Mouse (Mus musculus): ENCODE measurements around the gene Fam50b. TPM values are rescaled to one million over a fixed set of nuclear protein-coding genes. Genes with fewer than 3 reads are reported as not detected.

The Fam50b gene
- polyA plus RNA-seq, 1 experiment from 2014 or later: 0.16 TPM

- no peak for TF ChIP-seq CTCF (IDR thresholded peaks at IDR 0.05; ENCODE audit: low read depth)
- Histone ChIP-seq H3K9me3 (ENCODE audit: control insufficient read depth) (no peaks in the 10 kb centered on the region), H3K27ac (ENCODE audit: low read depth, low read length) (no peak overlapping the region), H3K4me2 (replicated peaks; ENCODE audit: low read depth) (no peak overlapping the region), H3K4me1 (replicated peaks; ENCODE audit: control insufficient read depth, insufficient read depth, low read length) (no peaks in the 10 kb centered on the region), H3K4me3 (ENCODE audit: low read depth, low read length) (no peak overlapping the region), H3K9ac (ENCODE audit: low read depth, low read length) (no peak overlapping the region), H3K36me3 (ENCODE audit: control insufficient read depth, insufficient read depth) (no peaks in the 10 kb centered on the region), H3K27me3 (replicated peaks; ENCODE audit: control insufficient read depth, insufficient read depth, low read length) (no peaks in the 10 kb centered on the region)
- ATAC-seq: no peak
- WGBS: 65% methylated on average over 4 of the region's 4 CpGs
These were observed 47.0 kb downstream of the Fam50b start for GRCm38 (mm10) chr13:34781611-34782009.

- Histone ChIP-seq H3K27ac (ENCODE audit: low read depth, low read length) (0 out of 2 replicates have a peak overlapping the region, but pooled peaks have one; percentile 30), H3K36me3 (ENCODE audit: control insufficient read depth, insufficient read depth) (no peaks in the 10 kb centered on the region), H3K4me2 (replicated peaks; ENCODE audit: low read depth) (no peak overlapping the region), H3K27me3 (replicated peaks; ENCODE audit: control insufficient read depth, insufficient read depth, low read length) (no peaks in the 10 kb centered on the region), H3K9me3 (ENCODE audit: control insufficient read depth) (no peaks in the 10 kb centered on the region), H3K4me1 (replicated peaks; ENCODE audit: control insufficient read depth, insufficient read depth, low read length) (no peaks in the 10 kb centered on the region), H3K4me3 (ENCODE audit: low read depth, low read length) (no peak overlapping the region), H3K9ac (ENCODE audit: low read depth, low read length) (no peak overlapping the region)
- no peak for TF ChIP-seq CTCF (IDR thresholded peaks at IDR 0.05; ENCODE audit: low read depth)
- WGBS: 56% methylated on average over 8 of the region's 8 CpGs
- ATAC-seq: peak; percentile 91
These were observed 50.2 kb downstream of the Fam50b start for GRCm38 (mm10) chr13:34784818-34785217.

- H3K4me2 ChIP-seq (replicated peaks; ENCODE audit: low read depth): no peak overlapping the region
- no peak for ATAC-seq
- no peak for TF ChIP-seq CTCF (IDR thresholded peaks at IDR 0.05; ENCODE audit: low read depth)
- no peaks in the 10 kb centered on the region for H3K27me3 ChIP-seq (replicated peaks; ENCODE audit: control insufficient read depth, insufficient read depth, low read length)
- no peak overlapping the region for H3K9ac ChIP-seq (ENCODE audit: low read depth, low read length)
- H3K4me3 ChIP-seq (ENCODE audit: low read depth, low read length): no peak overlapping the region
- no peak overlapping the region for H3K27ac ChIP-seq (ENCODE audit: low read depth, low read length)
- no peaks in the 10 kb centered on the region for H3K9me3 ChIP-seq (ENCODE audit: control insufficient read depth)
- 80% methylated on average over 5 of the region's 5 CpGs for WGBS
- H3K36me3 ChIP-seq (ENCODE audit: control insufficient read depth, insufficient read depth): no peaks in the 10 kb centered on the region
- no peaks in the 10 kb centered on the region for H3K4me1 ChIP-seq (replicated peaks; ENCODE audit: control insufficient read depth, insufficient read depth, low read length)
These were observed 52.0 kb downstream of the Fam50b start for GRCm38 (mm10) chr13:34786634-34787033.

GRCm38 (mm10) chr13:34787546-34787945 is 52.9 kb downstream of the Fam50b start:
- no peak for ATAC-seq
- Histone ChIP-seq H3K4me1 (replicated peaks; ENCODE audit: control insufficient read depth, insufficient read depth, low read length) (no peaks in the 10 kb centered on the region), H3K27me3 (replicated peaks; ENCODE audit: control insufficient read depth, insufficient read depth, low read length) (no peaks in the 10 kb centered on the region), H3K36me3 (ENCODE audit: control insufficient read depth, insufficient read depth) (no peaks in the 10 kb centered on the region), H3K9ac (ENCODE audit: low read depth, low read length) (no peak overlapping the region), H3K4me3 (ENCODE audit: low read depth, low read length) (no peak overlapping the region), H3K4me2 (replicated peaks; ENCODE audit: low read depth) (no peak overlapping the region), H3K9me3 (ENCODE audit: control insufficient read depth) (no peaks in the 10 kb centered on the region), H3K27ac (ENCODE audit: low read depth, low read length) (no peak overlapping the region)
- 67% methylated on average over 5 of the region's 5 CpGs for WGBS
- TF ChIP-seq CTCF (IDR thresholded peaks at IDR 0.05; ENCODE audit: low read depth): no peak

GRCm38 (mm10) chr13:34789176-34789818 is 54.6 kb downstream of the Fam50b start:
- Histone ChIP-seq H3K9ac (ENCODE audit: low read depth, low read length) (no peak overlapping the region), H3K27ac (ENCODE audit: low read depth, low read length) (no peak overlapping the region), H3K9me3 (ENCODE audit: control insufficient read depth) (no peaks in the 10 kb centered on the region), H3K4me3 (ENCODE audit: low read depth, low read length) (no peak overlapping the region), H3K4me1 (replicated peaks; ENCODE audit: control insufficient read depth, insufficient read depth, low read length) (no peaks in the 10 kb centered on the region), H3K4me2 (replicated peaks; ENCODE audit: low read depth) (no peak overlapping the region), H3K36me3 (ENCODE audit: control insufficient read depth, insufficient read depth) (no peaks in the 10 kb centered on the region), H3K27me3 (replicated peaks; ENCODE audit: control insufficient read depth, insufficient read depth, low read length) (no peaks in the 10 kb centered on the region)
- no peak for TF ChIP-seq CTCF (IDR thresholded peaks at IDR 0.05; ENCODE audit: low read depth)
- no peak; the same call in 1 of the 2 replicates for ATAC-seq
- 66% methylated on average over 3 of the region's 3 CpGs for WGBS

GRCm38 (mm10) chr13:34793066-34793465 is 58.4 kb downstream of the Fam50b start:
- no peaks in the 10 kb centered on the region for H3K9me3 ChIP-seq (ENCODE audit: control insufficient read depth)
- no peak overlapping the region for H3K27ac ChIP-seq (ENCODE audit: low read depth, low read length)
- H3K36me3 ChIP-seq (ENCODE audit: control insufficient read depth, insufficient read depth): no peaks in the 10 kb centered on the region
- H3K4me1 ChIP-seq (replicated peaks; ENCODE audit: control insufficient read depth, insufficient read depth, low read length): no peaks in the 10 kb centered on the region
- ATAC-seq: no peak
- H3K9ac ChIP-seq (ENCODE audit: low read depth, low read length): no peak overlapping the region
- WGBS: 58% methylated on average over 7 of the region's 7 CpGs
- no peak overlapping the region for H3K4me2 ChIP-seq (replicated peaks; ENCODE audit: low read depth)
- no peak for TF ChIP-seq CTCF (IDR thresholded peaks at IDR 0.05; ENCODE audit: low read depth)
- no peak overlapping the region for H3K4me3 ChIP-seq (ENCODE audit: low read depth, low read length)
- H3K27me3 ChIP-seq (replicated peaks; ENCODE audit: control insufficient read depth, insufficient read depth, low read length): no peaks in the 10 kb centered on the region
